Comparison of ENCODE assay signal across 9 mouse cellular contexts in genomic region chr11:115510507-115510888, GRCm38 (mm10). TPM values are rescaled to one million over a fixed set of nuclear protein-coding genes. Genes with fewer than 3 reads are reported as not detected.
DNase-seq lines count a peak whose midpoint lies in the region; ATAC-seq and TF ChIP-seq lines count a peak whose summit lies in the region.
"Had no signal": no experiment of that assay in that cellular context is flagged by ENCODE, and none has a peak within 500 bp of the region (broad histone marks: within the 10 kb centered on the region; RNA-seq: fewer than 3 reads in every experiment).

No protein-coding gene starts in this region.

- TF ChIP-seq CTCF in midbrain, postnatal 0 days (IDR thresholded peaks at IDR 0.05) = no peak

- H3K9me3 ChIP-seq in kidney, embryonic 15.5 days (replicated peaks) = no peaks in the 10 kb centered on the region
- no peaks in the 10 kb centered on the region for H3K9me3 ChIP-seq in embryonic facial prominence, embryonic 14.5 days (ENCODE audit: control insufficient read depth, low read length)
- no peaks in the 10 kb centered on the region for H3K9me3 ChIP-seq in intestine, embryonic 16.5 days (ENCODE audit: control insufficient read depth, low read length)
- H3K9me3 ChIP-seq in midbrain, postnatal 0 days (ENCODE audit: low read length) = no peaks in the 10 kb centered on the region

- no peak for DNase-seq in kidney, postnatal 4 days
- no peak for DNase-seq in embryonic facial prominence, embryonic 14.5 days (ENCODE audit: low spot score)
- no peak for DNase-seq in midbrain, postnatal 0 days (ENCODE audit: low spot score)
- DNase-seq in layer of hippocampus, adult 11-12 months (ENCODE audit: low spot score) = no peak
- DNase-seq in embryo, embryonic 10.5 days (ENCODE audit: low spot score) = no peak
- DNase-seq in gastrocnemius, adult 18-20 months (ENCODE audit: low spot score) = no peak

- ATAC-seq in kidney, embryonic 15.5 days (replicated peaks; ENCODE audit: low FRiP score) = no peak
- ATAC-seq in embryonic facial prominence, embryonic 14.5 days (ENCODE audit: low read depth) = no peak
- ATAC-seq in intestine, embryonic 16.5 days = no peak
- ATAC-seq in midbrain, postnatal 0 days (ENCODE audit: low FRiP score) = no peak

- H3K4me1 ChIP-seq in kidney, embryonic 15.5 days = peaks cover 54% of the 10 kb centered on the region
- H3K4me1 ChIP-seq in embryonic facial prominence, embryonic 14.5 days (ENCODE audit: control insufficient read depth, insufficient read depth, low read length) = peaks cover 27% of the 10 kb centered on the region
- H3K4me1 ChIP-seq in intestine, embryonic 16.5 days (ENCODE audit: control insufficient read depth, insufficient read depth, low read length) = peaks cover 46% of the 10 kb centered on the region
- peaks cover 19% of the 10 kb centered on the region for H3K4me1 ChIP-seq in midbrain, postnatal 0 days (ENCODE audit: insufficient read depth, low read length)

- H3K4me2 ChIP-seq in kidney, embryonic 15.5 days = peak overlapping the region; percentile 79
- peak overlapping the region; percentile 64 for H3K4me2 ChIP-seq in embryonic facial prominence, embryonic 14.5 days (ENCODE audit: low read depth, low read length)
- peak overlapping the region; percentile 52 for H3K4me2 ChIP-seq in intestine, embryonic 16.5 days (ENCODE audit: low read depth, low read length)
- H3K4me2 ChIP-seq in midbrain, postnatal 0 days (ENCODE audit: low read depth, low read length, poor library complexity, severe bottlenecking) = peak overlapping the region; percentile 76

- H3K27ac ChIP-seq in kidney, embryonic 15.5 days = peak overlapping the region; percentile 71; the same call in 1 of the 2 replicates
- H3K27ac ChIP-seq in embryonic facial prominence, embryonic 14.5 days (replicated peaks; ENCODE audit: low read depth, low read length) = no peak overlapping the region
- peak overlapping the region; percentile 92 for H3K27ac ChIP-seq in intestine, embryonic 16.5 days (ENCODE audit: low read length)
- H3K27ac ChIP-seq in midbrain, postnatal 0 days (ENCODE audit: low read depth, low read length) = no peak overlapping the region
- H3K27ac ChIP-seq: macrophage had no signal

- peaks cover 3% of the 10 kb centered on the region; the same call in 1 of the 2 replicates for H3K36me3 ChIP-seq in kidney, embryonic 15.5 days
- H3K36me3 ChIP-seq in embryonic facial prominence, embryonic 14.5 days (ENCODE audit: control insufficient read depth, insufficient read depth, low read length) = no peaks in the 10 kb centered on the region
- H3K36me3 ChIP-seq in intestine, embryonic 16.5 days (ENCODE audit: control insufficient read depth, insufficient read depth, low read length) = no peaks in the 10 kb centered on the region
- H3K36me3 ChIP-seq in midbrain, postnatal 0 days (ENCODE audit: insufficient read depth, low read length) = no peaks in the 10 kb centered on the region

- H3K9ac ChIP-seq in kidney, embryonic 15.5 days = peak overlapping the region; percentile 98; the same call in 1 of the 2 replicates
- H3K9ac ChIP-seq in embryonic facial prominence, embryonic 14.5 days (ENCODE audit: low read depth, low read length) = peak overlapping the region; percentile 45; the same call in 1 of the 2 replicates
- peak overlapping the region; percentile 98 for H3K9ac ChIP-seq in intestine, embryonic 16.5 days (ENCODE audit: low read depth, low read length)
- no peak overlapping the region for H3K9ac ChIP-seq in midbrain, postnatal 0 days (replicated peaks; ENCODE audit: low read length, poor library complexity, severe bottlenecking)

- peak overlapping the region; percentile 9; the same call in 1 of the 2 replicates for H3K4me3 ChIP-seq in kidney, embryonic 15.5 days (replicated peaks)
- H3K4me3 ChIP-seq in embryonic facial prominence, embryonic 14.5 days (ENCODE audit: low read depth, low read length) = no peak overlapping the region
- H3K4me3 ChIP-seq in intestine, embryonic 16.5 days (ENCODE audit: low read length) = peak overlapping the region; percentile 30; the same call in 1 of the 2 replicates
- peak overlapping the region; percentile 99; the same call in 1 of the 2 replicates for H3K4me3 ChIP-seq in midbrain, postnatal 0 days (ENCODE audit: low read depth, low read length)

- no peaks in the 10 kb centered on the region for H3K27me3 ChIP-seq in kidney, embryonic 15.5 days
- no peaks in the 10 kb centered on the region for H3K27me3 ChIP-seq in embryonic facial prominence, embryonic 14.5 days (replicated peaks; ENCODE audit: control insufficient read depth, insufficient read depth, low read length)
- H3K27me3 ChIP-seq in intestine, embryonic 16.5 days (replicated peaks; ENCODE audit: control insufficient read depth, insufficient read depth, low read length) = no peaks in the 10 kb centered on the region
- H3K27me3 ChIP-seq in midbrain, postnatal 0 days (ENCODE audit: insufficient read depth, low read length) = no peaks in the 10 kb centered on the region

- 64% methylated on average over 5 of the region's 5 CpGs for WGBS in kidney, embryonic 15.5 days
- 43% methylated on average over 5 of the region's 5 CpGs for WGBS in embryonic facial prominence, embryonic 14.5 days
- 44% methylated on average over 5 of the region's 5 CpGs for WGBS in intestine, embryonic 16.5 days
- 43% methylated on average over 5 of the region's 5 CpGs for WGBS in midbrain, postnatal 0 days

RNA-seq across cellular contexts. Expression of gene Jpt1, which starts 3.7 kb away (rescaled TPM):
- polyA plus RNA-seq in kidney, embryonic 15.5 days (2015; fragmentation: Nextera tagmentation; extraction: Ambion mirVana) = 457 and 460 TPM in 2 replicates
- polyA plus RNA-seq in embryonic facial prominence, embryonic 14.5 days (2014; fragmentation: Nextera tagmentation; extraction: Ambion mirVana) = 576 and 619 TPM in 2 replicates
- polyA plus RNA-seq in intestine, embryonic 16.5 days (2015; fragmentation: Nextera tagmentation; extraction: Ambion mirVana) = 454 and 496 TPM in 2 replicates
- total RNA-seq in midbrain, postnatal 0 days (2014; rRNA removed) = 744 and 761 TPM in 2 replicates
- 1,252 and 1,259 TPM in 2 replicates for polyA plus RNA-seq in midbrain, postnatal 0 days (2015; fragmentation: Nextera tagmentation; extraction: Ambion mirVana)
- 10 to 100 TPM; 49.7 to 52.4 TPM for total RNA-seq in gastrocnemius, adult 18-20 months (2021)

RNA-seq across cellular contexts. Expression of gene Nt5c, which starts 18.8 kb away (rescaled TPM):
- polyA plus RNA-seq in kidney, embryonic 15.5 days (2015; fragmentation: Nextera tagmentation; extraction: Ambion mirVana) = 72.7 and 76.7 TPM in 2 replicates
- polyA plus RNA-seq in embryonic facial prominence, embryonic 14.5 days (2014; fragmentation: Nextera tagmentation; extraction: Ambion mirVana) = 70.9 and 74.8 TPM in 2 replicates
- polyA plus RNA-seq in intestine, embryonic 16.5 days (2015; fragmentation: Nextera tagmentation; extraction: Ambion mirVana) = 166 and 174 TPM in 2 replicates
- total RNA-seq in midbrain, postnatal 0 days (2014; rRNA removed) = 85.3 and 91.1 TPM in 2 replicates
- 131 and 133 TPM in 2 replicates for polyA plus RNA-seq in midbrain, postnatal 0 days (2015; fragmentation: Nextera tagmentation; extraction: Ambion mirVana)
- 1 to 10 TPM; 6.2 to 6.8 TPM for total RNA-seq in gastrocnemius, adult 18-20 months (2021)

RNA-seq across cellular contexts. Expression of gene Sumo2, which starts 25.6 kb away (rescaled TPM):
- 1,007 and 1,133 TPM in 2 replicates for polyA plus RNA-seq in kidney, embryonic 15.5 days (2015; fragmentation: Nextera tagmentation; extraction: Ambion mirVana)
- 838 and 864 TPM in 2 replicates for polyA plus RNA-seq in embryonic facial prominence, embryonic 14.5 days (2014; fragmentation: Nextera tagmentation; extraction: Ambion mirVana)
- polyA plus RNA-seq in intestine, embryonic 16.5 days (2015; fragmentation: Nextera tagmentation; extraction: Ambion mirVana) = 581 and 669 TPM in 2 replicates
- 543 and 643 TPM in 2 replicates for total RNA-seq in midbrain, postnatal 0 days (2014; rRNA removed)
- polyA plus RNA-seq in midbrain, postnatal 0 days (2015; fragmentation: Nextera tagmentation; extraction: Ambion mirVana) = 972 and 1,028 TPM in 2 replicates
- total RNA-seq in gastrocnemius, adult 18-20 months (2021) = 100 to 1,000 TPM; 146 TPM

RNA-seq across cellular contexts. Expression of gene Armc7, which starts 35.0 kb away (rescaled TPM):
- 8.6 and 9.1 TPM in 2 replicates for polyA plus RNA-seq in kidney, embryonic 15.5 days (2015; fragmentation: Nextera tagmentation; extraction: Ambion mirVana)
- 7.6 TPM in 2 replicates for polyA plus RNA-seq in embryonic facial prominence, embryonic 14.5 days (2014; fragmentation: Nextera tagmentation; extraction: Ambion mirVana)
- 8.0 and 9.2 TPM in 2 replicates for polyA plus RNA-seq in intestine, embryonic 16.5 days (2015; fragmentation: Nextera tagmentation; extraction: Ambion mirVana)
- 9.0 and 14.0 TPM in 2 replicates for total RNA-seq in midbrain, postnatal 0 days (2014; rRNA removed)
- polyA plus RNA-seq in midbrain, postnatal 0 days (2015; fragmentation: Nextera tagmentation; extraction: Ambion mirVana) = 12.9 and 13.4 TPM in 2 replicates
- total RNA-seq in gastrocnemius, adult 18-20 months (2021) = 1 to 10 TPM in 1 of 2 experiments, under 1 TPM in 1; 0.82 to 1.3 TPM

RNA-seq across cellular contexts. Expression of gene Slc16a5, which starts 48.2 kb away (rescaled TPM):
- polyA plus RNA-seq in kidney, embryonic 15.5 days (2015; fragmentation: Nextera tagmentation; extraction: Ambion mirVana) = 15.8 and 22.3 TPM in 2 replicates
- 0.15 and 0.18 TPM in 2 replicates for polyA plus RNA-seq in embryonic facial prominence, embryonic 14.5 days (2014; fragmentation: Nextera tagmentation; extraction: Ambion mirVana)
- 3.0 and 3.1 TPM in 2 replicates for polyA plus RNA-seq in intestine, embryonic 16.5 days (2015; fragmentation: Nextera tagmentation; extraction: Ambion mirVana)
- total RNA-seq in midbrain, postnatal 0 days (2014; rRNA removed) = not detected in 2 replicates
- polyA plus RNA-seq in midbrain, postnatal 0 days (2015; fragmentation: Nextera tagmentation; extraction: Ambion mirVana) = 0.21 and 0.23 TPM in 2 replicates
- total RNA-seq in gastrocnemius, adult 18-20 months (2021) = not detected
- polyA plus RNA-seq: macrophage had no signal

Comparison
In these comparisons a context has a peak if more than half of its experiments do, and no peak if none do; other contexts are left out.
1. H3K27ac ChIP-seq: peak in kidney, embryonic 15.5 days (single experiment) and intestine, embryonic 16.5 days (single experiment); none in embryonic facial prominence, embryonic 14.5 days (single experiment) and midbrain, postnatal 0 days (single experiment).
2. Peak in every context shown above with its lines, with median percentiles within 50 percentile points of each other: H3K4me2 ChIP-seq.